Mouse (Mus musculus): Measurements from ENCODE around the gene Socs2. TPM values are rescaled to one million over a fixed set of nuclear protein-coding genes. Genes with fewer than 3 reads are reported as not detected.
A peak's percentile ranks its signal among the peaks of the same experiment; 100 is the strongest.
"Not testable (repeated sequence)": the region's sequence is repeated elsewhere in the genome, so short reads cannot be mapped to it uniquely, and the experiment has no call there.

The Socs2 gene
- polyA plus RNA-seq, 1 experiment = 0.74 TPM

DNA sequence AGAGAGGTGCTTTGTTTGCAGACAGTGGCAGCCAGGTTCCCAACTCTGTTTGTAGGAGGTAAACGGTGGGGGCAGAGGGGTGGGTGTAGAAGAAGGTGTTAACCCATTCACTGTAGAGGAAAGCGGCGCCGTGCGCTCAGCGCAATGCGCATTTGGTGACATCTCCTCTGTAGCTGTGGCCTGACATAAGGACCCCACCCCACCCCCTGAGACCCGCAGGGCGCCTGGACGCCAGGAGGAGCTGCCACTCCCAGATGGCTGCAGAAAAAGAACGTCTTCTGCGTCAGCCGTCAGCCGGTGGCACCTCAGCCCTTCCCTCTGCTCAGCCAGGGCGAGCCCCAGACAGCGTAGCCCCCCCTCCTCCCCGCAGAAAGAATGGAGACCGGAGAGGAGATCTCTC lies 18.5 kb downstream of the Socs2 start:
- no peak overlapping the region for H3K4me3 ChIP-seq (ENCODE audit: insufficient read depth, low read length)
- TF ChIP-seq POLR2A (IDR thresholded peaks at IDR 0.05; ENCODE audit: borderline replicate concordance, low read depth, low read length) = no peak
- TF ChIP-seq CTCF (IDR thresholded peaks at IDR 0.05; ENCODE audit: low read depth, low read length) = no peak
- H3K27ac ChIP-seq (ENCODE audit: insufficient read depth, low read depth, low read length) = no peak overlapping the region
- no peaks in the 10 kb centered on the region for H3K4me1 ChIP-seq (ENCODE audit: control insufficient read depth, insufficient read depth, low read length)

DNA sequence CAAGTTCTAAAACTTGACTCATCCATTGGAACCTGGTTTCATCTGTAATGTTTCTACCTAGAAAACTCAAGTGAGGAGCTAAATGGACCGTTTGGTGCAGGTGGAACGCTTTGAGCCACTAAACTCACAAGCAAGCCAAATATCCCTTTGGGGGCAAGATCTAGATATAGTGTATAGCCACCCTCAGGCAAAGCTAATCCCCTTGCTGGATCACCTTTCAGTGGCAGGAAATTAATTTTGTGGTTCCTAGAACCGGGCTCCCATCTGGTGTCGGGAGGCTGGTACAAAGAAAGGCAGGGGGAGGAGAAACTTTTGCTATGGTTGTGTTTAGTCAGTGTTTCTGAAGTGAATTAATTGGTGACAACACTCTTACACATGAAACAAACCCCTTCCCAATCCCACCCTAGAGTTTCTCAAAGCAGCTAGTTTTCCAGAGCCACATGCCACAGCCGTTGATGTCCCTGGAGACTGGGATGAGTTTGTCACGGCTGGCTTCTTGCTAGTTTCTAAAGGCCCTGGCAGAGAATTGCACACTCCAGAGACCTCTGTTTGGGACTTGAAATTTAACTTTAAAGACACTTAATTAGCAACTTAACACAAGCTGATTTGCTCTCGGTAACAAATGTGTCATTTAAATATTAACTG lies 19.7 kb downstream of the Socs2 start:
- no peaks in the 10 kb centered on the region for H3K4me1 ChIP-seq (ENCODE audit: control insufficient read depth, insufficient read depth, low read length)
- no peak overlapping the region for H3K4me3 ChIP-seq (ENCODE audit: insufficient read depth, low read length)
- no peak for TF ChIP-seq CTCF (IDR thresholded peaks at IDR 0.05; ENCODE audit: low read depth, low read length)
- TF ChIP-seq POLR2A (IDR thresholded peaks at IDR 0.05; ENCODE audit: borderline replicate concordance, low read depth, low read length) = no peak
- no peak overlapping the region for H3K27ac ChIP-seq (ENCODE audit: insufficient read depth, low read depth, low read length)

DNA sequence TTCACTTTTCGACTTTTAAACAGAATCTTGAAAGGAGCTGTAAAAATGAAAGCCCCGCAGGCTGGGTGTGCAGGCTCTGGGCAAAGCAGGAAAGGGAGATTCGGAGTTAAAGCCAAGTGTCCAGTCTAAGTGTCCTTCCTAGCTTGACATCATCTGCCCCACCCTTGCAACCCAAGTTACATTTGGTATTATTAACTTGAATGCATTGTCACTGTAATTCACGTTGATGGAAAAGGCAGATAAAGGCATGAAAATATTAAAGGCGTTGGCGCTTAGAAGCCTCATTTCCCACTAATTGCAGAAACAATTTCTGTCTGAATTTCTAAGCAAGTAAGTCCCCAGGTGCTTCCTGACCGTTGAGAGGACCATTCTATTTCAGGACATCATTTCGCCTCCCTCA lies 20.6 kb downstream of the Socs2 start:
- Histone ChIP-seq H3K4me1 (ENCODE audit: control insufficient read depth, insufficient read depth, low read length) (no peaks in the 10 kb centered on the region), H3K4me3 (ENCODE audit: insufficient read depth, low read length) (peak overlapping the region; percentile 32), H3K27ac (ENCODE audit: insufficient read depth, low read depth, low read length) (no peak overlapping the region)
- TF ChIP-seq CTCF (IDR thresholded peaks at IDR 0.05; ENCODE audit: low read depth, low read length) (no peak), POLR2A (IDR thresholded peaks at IDR 0.05; ENCODE audit: borderline replicate concordance, low read depth, low read length) (no peak)

DNA sequence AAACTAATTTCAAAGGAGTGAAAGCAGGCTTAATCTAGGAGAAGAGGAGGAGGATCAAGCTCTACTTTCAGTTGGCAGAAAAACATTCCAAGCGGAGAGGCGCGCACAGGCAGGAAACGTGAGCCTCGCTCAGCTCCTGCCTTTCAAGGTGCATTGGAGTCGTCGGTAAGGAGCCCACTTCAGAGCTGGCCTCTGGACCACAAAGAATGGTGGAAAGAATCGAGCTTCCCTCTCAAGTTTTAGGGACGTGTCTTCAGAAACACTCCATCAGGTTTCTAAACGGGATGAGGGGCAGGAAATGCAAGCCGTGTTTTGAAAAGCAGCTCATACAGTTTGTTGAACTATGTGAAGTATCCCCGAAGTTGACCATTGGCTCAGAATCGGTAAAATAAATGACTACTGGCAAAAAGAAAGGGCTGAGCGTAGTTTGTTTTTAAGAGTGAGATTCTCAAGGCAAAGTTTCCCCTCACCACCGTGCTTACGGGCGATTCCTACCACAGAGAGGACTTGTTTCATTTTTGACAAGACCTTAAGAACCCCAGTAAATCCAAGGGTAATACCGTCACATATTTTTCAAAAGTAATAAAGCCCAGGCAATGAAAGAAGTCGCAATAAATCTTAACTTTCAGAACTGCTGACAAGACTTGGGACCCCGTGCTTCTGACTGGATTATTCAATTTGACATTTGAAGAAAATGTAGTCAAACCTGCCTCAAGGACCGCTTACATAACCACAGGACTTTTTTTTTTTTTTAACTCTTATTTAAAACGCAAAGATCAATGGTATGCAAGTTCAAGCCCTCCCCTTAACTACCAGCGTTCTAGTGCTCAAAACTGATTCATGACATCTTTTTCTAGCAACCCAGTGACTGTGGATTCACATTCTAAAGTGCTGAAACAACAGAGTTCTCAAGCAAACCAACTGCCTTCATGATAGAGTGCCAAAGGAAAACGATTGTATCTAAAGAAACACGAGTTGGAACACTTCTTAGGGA lies 21.9 kb downstream of the Socs2 start:
- TF ChIP-seq POLR2A (IDR thresholded peaks at IDR 0.05; ENCODE audit: borderline replicate concordance, low read depth, low read length) (no peak), CTCF (IDR thresholded peaks at IDR 0.05; ENCODE audit: low read depth, low read length) (no peak)
- no peaks in the 10 kb centered on the region for H3K4me1 ChIP-seq (ENCODE audit: control insufficient read depth, insufficient read depth, low read length)
- peak overlapping the region; percentile 51 for H3K4me3 ChIP-seq (ENCODE audit: insufficient read depth, low read length)
- H3K27ac ChIP-seq (ENCODE audit: insufficient read depth, low read depth, low read length) = no peak overlapping the region

DNA sequence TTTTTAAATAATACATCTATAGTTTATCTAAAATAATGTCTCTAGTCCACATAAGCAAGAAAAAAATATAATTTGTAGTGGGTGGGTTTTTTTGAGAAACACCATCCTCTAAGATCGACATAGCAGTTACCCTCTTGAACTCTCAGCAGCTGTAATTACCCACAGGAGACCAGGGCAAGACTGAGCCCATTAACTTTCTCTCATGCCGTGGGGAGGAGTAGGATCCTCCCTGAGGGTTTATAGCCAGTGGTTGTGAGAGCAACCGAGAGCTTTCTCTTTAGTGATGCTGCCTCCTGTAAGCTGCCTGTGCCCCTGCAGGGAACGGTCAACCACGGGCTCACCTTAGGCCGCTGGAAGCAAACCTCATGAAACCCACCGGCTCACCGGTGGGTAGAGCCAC lies 24.9 kb downstream of the Socs2 start:
- H3K4me3 ChIP-seq (ENCODE audit: insufficient read depth, low read length) = no peak overlapping the region
- TF ChIP-seq CTCF (IDR thresholded peaks at IDR 0.05; ENCODE audit: low read depth, low read length) = no peak
- no peak overlapping the region for H3K27ac ChIP-seq (ENCODE audit: insufficient read depth, low read depth, low read length)
- peaks cover 9% of the 10 kb centered on the region for H3K4me1 ChIP-seq (ENCODE audit: control insufficient read depth, insufficient read depth, low read length)

DNA sequence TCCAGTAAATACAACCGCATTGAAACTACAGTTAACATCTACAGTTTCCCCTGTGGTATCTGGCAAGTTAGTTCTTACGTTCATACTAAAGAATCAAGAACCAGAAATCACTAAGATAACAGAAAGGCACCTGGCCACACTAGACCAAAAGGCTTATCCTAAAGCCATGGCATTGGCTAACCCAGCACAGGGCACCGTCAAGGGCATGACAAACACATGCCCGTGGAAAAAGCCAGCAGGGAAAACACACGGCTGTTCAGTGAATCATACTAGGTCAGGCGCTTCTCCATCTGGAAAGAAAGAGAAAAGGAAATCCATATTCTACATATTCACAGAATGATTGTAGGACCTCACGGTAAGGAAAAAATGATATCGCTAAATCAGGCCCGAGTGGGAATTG lies 26.1 kb downstream of the Socs2 start:
- no peak for TF ChIP-seq CTCF (IDR thresholded peaks at IDR 0.05; ENCODE audit: low read depth, low read length)
- no peak for TF ChIP-seq POLR2A (IDR thresholded peaks at IDR 0.05; ENCODE audit: borderline replicate concordance, low read depth, low read length)

DNA sequence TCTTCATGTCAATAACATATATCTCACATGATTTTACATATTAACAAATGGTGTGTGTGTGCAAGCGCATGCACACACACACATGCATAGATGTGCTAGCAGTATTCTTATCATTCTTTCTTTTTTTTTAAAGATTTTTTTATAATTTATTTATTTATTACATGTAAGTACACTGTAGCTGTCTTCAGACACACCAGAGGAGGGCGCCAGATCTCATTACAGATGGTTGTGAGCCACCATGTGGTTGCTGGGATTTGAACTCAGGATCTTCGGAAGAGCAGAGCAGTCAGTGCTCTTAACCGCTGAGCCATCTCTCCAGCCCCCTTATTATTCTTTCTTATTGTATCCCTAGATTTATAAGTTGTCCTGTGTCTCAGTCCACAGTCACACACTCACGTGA lies 27.2 kb downstream of the Socs2 start:
- not testable (repeated sequence) for H3K4me3 ChIP-seq (ENCODE audit: insufficient read depth, low read length); H3K27ac ChIP-seq (ENCODE audit: insufficient read depth, low read depth, low read length)
- H3K4me1 ChIP-seq (ENCODE audit: control insufficient read depth, insufficient read depth, low read length) = peaks cover 15% of the 10 kb centered on the region

More for the DNA sequence above, 26.1 kb downstream of the Socs2 start:
- no peak overlapping the region for H3K4me3 ChIP-seq (ENCODE audit: insufficient read depth, low read length)
- no peak overlapping the region for H3K27ac ChIP-seq (ENCODE audit: insufficient read depth, low read depth, low read length)
- peaks cover 10% of the 10 kb centered on the region for H3K4me1 ChIP-seq (ENCODE audit: control insufficient read depth, insufficient read depth, low read length)

DNA sequence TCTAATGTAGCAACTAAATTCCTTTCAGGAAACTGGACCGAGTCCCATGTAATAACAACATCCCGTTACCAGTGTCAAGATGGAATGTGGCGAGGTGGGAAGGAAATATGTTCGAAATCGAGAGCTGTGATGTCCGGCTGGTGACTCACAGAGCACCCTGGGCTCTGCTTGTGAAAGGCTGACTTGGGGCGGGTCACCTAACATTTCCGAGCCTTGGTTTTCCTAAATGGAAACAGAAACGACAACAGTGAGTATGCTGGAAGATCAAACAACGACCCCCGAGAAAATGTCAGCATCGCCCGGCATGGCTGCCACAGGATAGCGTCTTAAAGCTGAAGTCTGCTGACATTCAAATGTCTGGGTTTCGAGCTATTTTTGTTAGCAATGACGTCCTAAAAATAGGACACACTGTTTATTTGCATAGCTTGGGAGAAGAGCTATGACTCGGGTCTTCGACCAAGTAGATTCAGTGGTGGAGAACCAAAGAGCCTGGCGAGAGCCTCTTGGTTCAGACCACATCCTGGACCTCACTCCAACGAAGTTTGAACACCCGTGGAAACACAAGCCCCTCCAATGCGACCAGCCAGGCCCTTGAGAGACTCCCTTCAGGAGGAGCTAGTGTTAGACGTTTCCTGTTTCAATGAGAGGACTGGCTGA lies 28.0 kb downstream of the Socs2 start:
- no peak for TF ChIP-seq CTCF (IDR thresholded peaks at IDR 0.05; ENCODE audit: low read depth, low read length)
- TF ChIP-seq POLR2A (IDR thresholded peaks at IDR 0.05; ENCODE audit: borderline replicate concordance, low read depth, low read length) = no peak
- peaks cover 15% of the 10 kb centered on the region for H3K4me1 ChIP-seq (ENCODE audit: control insufficient read depth, insufficient read depth, low read length)
- no peak overlapping the region for H3K4me3 ChIP-seq (ENCODE audit: insufficient read depth, low read length)
- no peak overlapping the region for H3K27ac ChIP-seq (ENCODE audit: insufficient read depth, low read depth, low read length)

DNA sequence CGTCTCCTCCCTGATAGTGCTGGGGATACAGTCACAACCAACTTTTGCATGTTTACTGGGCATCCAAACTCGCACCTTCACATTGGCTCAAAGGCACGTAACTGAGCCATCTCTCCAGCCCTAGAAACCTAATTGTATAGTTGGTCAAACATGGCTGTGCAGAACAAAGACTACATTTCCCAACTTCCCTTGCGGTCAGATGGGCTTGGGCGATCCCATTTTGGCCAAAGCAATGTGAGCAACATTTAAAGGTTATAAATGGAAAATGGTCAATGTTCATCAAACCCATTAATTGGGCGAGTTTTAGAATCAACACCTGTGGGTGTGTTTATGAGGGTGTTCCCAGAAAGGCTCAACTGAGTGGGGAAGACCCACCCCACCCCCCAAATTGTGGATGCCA lies 30.5 kb downstream of the Socs2 start:
- peaks cover 15% of the 10 kb centered on the region for H3K4me1 ChIP-seq (ENCODE audit: control insufficient read depth, insufficient read depth, low read length)
- H3K4me3 ChIP-seq (ENCODE audit: insufficient read depth, low read length) = no peak overlapping the region
- no peak overlapping the region for H3K27ac ChIP-seq (ENCODE audit: insufficient read depth, low read depth, low read length)
- TF ChIP-seq POLR2A (IDR thresholded peaks at IDR 0.05; ENCODE audit: borderline replicate concordance, low read depth, low read length) = no peak

DNA sequence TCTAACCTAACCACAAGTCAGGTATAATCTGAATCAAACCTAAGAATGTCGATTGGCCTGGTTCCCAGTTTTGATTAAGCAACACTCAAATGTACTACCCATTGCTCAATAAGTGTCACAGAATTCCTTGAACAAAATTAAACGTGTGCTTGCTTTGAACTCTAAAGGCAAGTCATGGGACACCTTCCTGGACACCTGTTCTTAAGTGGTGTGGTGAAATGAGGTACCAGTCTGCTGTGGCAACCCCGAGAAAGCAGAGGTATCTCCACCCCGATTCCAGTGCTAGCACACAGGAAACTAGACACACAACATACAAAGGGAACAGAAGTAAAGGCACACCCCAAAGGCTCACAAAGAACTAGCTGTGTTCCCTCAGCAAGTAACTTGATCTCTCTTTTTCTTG lies 31.2 kb downstream of the Socs2 start:
- Histone ChIP-seq H3K27ac (ENCODE audit: insufficient read depth, low read depth, low read length) (no peak overlapping the region), H3K4me1 (ENCODE audit: control insufficient read depth, insufficient read depth, low read length) (peaks cover 15% of the 10 kb centered on the region), H3K4me3 (ENCODE audit: insufficient read depth, low read length) (no peak overlapping the region)
- TF ChIP-seq POLR2A (IDR thresholded peaks at IDR 0.05; ENCODE audit: borderline replicate concordance, low read depth, low read length) (no peak), CTCF (IDR thresholded peaks at IDR 0.05; ENCODE audit: low read depth, low read length) (no peak)
